Mouse (Mus musculus) limb, embryonic 15.5 days (tissue): ENCODE data around the gene Fez2. TPM values are rescaled to one million over a fixed set of nuclear protein-coding genes. Genes with fewer than 3 reads are reported as not detected.

Experiments used
- ATAC-seq: fragments of 200-750 bp; cut with Nextera tagmentation; 2 replicates; pipeline ENCODE4 v1.8.0; 2017; ENCODE audit warnings: low read depth, moderate TSS enrichment; ENCODE audit not compliant: insufficient number of reproducible peaks, low FRiP score, low TSS enrichment
- H3K27ac ChIP-seq: fragments of 300-500 bp; sonication (generic); 2 replicates; pipeline ENCODE4 v1.5.1; 2015; ENCODE audit warnings: moderate library complexity, mild to moderate bottlenecking, inconsistent platforms
- H3K27me3 ChIP-seq: fragments of 300-500 bp; sonication (generic); 2 replicates; pipeline ENCODE4 v1.6.1; 2015; ENCODE audit warnings: inconsistent platforms
- H3K36me3 ChIP-seq: fragments of 300-500 bp; sonication (generic); 2 replicates; pipeline ENCODE4 v1.6.1; 2015; ENCODE audit warnings: inconsistent platforms
- H3K4me1 ChIP-seq: fragments of 300-500 bp; sonication (generic); 2 replicates; pipeline ENCODE4 v1.6.1; 2015; ENCODE audit warnings: inconsistent platforms
- H3K4me2 ChIP-seq: fragments of 300-500 bp; sonication (generic); 2 replicates; pipeline ENCODE4 v1.6.1; 2015; ENCODE audit warnings: mild to moderate bottlenecking, inconsistent platforms
- H3K4me3 ChIP-seq: fragments of 300-500 bp; sonication (generic); 2 replicates; pipeline ENCODE4 v1.5.1; 2015; ENCODE audit warnings: mild to moderate bottlenecking, inconsistent platforms
- H3K9ac ChIP-seq: fragments of 300-500 bp; sonication (generic); 2 replicates; pipeline ENCODE4 v1.6.1; 2015; ENCODE audit warnings: inconsistent platforms
- H3K9me3 ChIP-seq: fragments of 300-500 bp; sonication (generic); 2 replicates; pipeline ENCODE4 v1.6.1; 2016; ENCODE audit warnings: inconsistent platforms
- WGBS: fragments of 180-500 bp; shearing (Covaris S2); methylation state at CpG from one replicate; pipeline ENCODE4 v1.1.7; 2015; 5-methylcytosine and 5-hydroxymethylcytosine counted together
- polyA plus RNA-seq: library from polyadenylated mRNA; unstranded; fragments of >200 nt; fragmentation: Nextera tagmentation; extraction: Ambion mirVana; gene quantifications from 2 replicates; pipeline ENCODE4 v1.2.1, GENCODE M21; 2015

The Fez2 gene
- 38.7 and 41.7 TPM in 2 replicates for polyA plus RNA-seq

GRCm38 (mm10) chr17:78417381-78418281 lies at the start of gene Fez2:
TSS of gene Fez2 (minus strand) at chr17:78418152.
- peak within 1 kb of the TSS; percentile 68 for H3K4me2 ChIP-seq
- H3K27me3 ChIP-seq: no peaks in the 10 kb centered on the region
- peak within 1 kb of the TSS; percentile 88 for H3K9ac ChIP-seq
- peak within 1 kb of the TSS; percentile 97 for H3K27ac ChIP-seq
- WGBS: under 1% methylated on average over 64 of the region's 67 CpGs
- no peaks in the 10 kb centered on the region for H3K36me3 ChIP-seq
- H3K4me3 ChIP-seq: peak within 1 kb of the TSS; percentile 93
- ATAC-seq: peak; percentile 91
- H3K4me1 ChIP-seq: peaks cover 10% of the 10 kb centered on the region; the same call in 1 of the 2 replicates
- no peaks in the 10 kb centered on the region for H3K9me3 ChIP-seq

- WGBS: 75% methylated on average over 8 of the region's 8 CpGs
- H3K9me3 ChIP-seq: no peaks in the 10 kb centered on the region
- H3K4me2 ChIP-seq: no peak overlapping the region
- H3K9ac ChIP-seq: no peak overlapping the region
- H3K4me3 ChIP-seq: no peak overlapping the region
- H3K4me1 ChIP-seq: no peaks in the 10 kb centered on the region
- no peaks in the 10 kb centered on the region for H3K36me3 ChIP-seq
- H3K27ac ChIP-seq: no peak overlapping the region
- ATAC-seq: no peak
- H3K27me3 ChIP-seq: no peaks in the 10 kb centered on the region
Observed at GRCm38 (mm10) chr17:78465500-78465899, 47.5 kb upstream of the Fez2 start.

- H3K27ac ChIP-seq: no peak overlapping the region
- no peak for ATAC-seq
- no peak overlapping the region for H3K4me3 ChIP-seq
- no peak overlapping the region for H3K4me2 ChIP-seq
- WGBS: 89% methylated on average over 3 of the region's 3 CpGs
- no peaks in the 10 kb centered on the region for H3K4me1 ChIP-seq
- H3K9me3 ChIP-seq: no peaks in the 10 kb centered on the region
- no peaks in the 10 kb centered on the region for H3K36me3 ChIP-seq
- H3K9ac ChIP-seq: no peak overlapping the region
- H3K27me3 ChIP-seq: no peaks in the 10 kb centered on the region
Observed at GRCm38 (mm10) chr17:78465071-78465470, 47.1 kb upstream of the Fez2 start.

GRCm38 (mm10) chr17:78460140-78460539 lies 42.2 kb upstream of the Fez2 start:
- Histone ChIP-seq H3K27me3 (no peaks in the 10 kb centered on the region), H3K4me3 (no peak overlapping the region), H3K36me3 (no peaks in the 10 kb centered on the region), H3K9me3 (no peaks in the 10 kb centered on the region), H3K9ac (no peak overlapping the region), H3K27ac (no peak overlapping the region), H3K4me1 (no peaks in the 10 kb centered on the region), H3K4me2 (no peak overlapping the region)
- no peak for ATAC-seq
- 80% methylated on average over 8 of the region's 8 CpGs for WGBS

GRCm38 (mm10) chr17:78455556-78455955 lies 37.6 kb upstream of the Fez2 start:
- Histone ChIP-seq H3K4me1 (no peaks in the 10 kb centered on the region), H3K36me3 (no peaks in the 10 kb centered on the region), H3K9me3 (no peaks in the 10 kb centered on the region), H3K4me2 (no peak overlapping the region), H3K4me3 (no peak overlapping the region), H3K27ac (no peak overlapping the region), H3K27me3 (no peaks in the 10 kb centered on the region), H3K9ac (no peak overlapping the region)
- 70% methylated on average over 9 of the region's 9 CpGs for WGBS
- ATAC-seq: no peak

- ATAC-seq: no peak
- WGBS: 34% methylated on average over 11 of the region's 11 CpGs
- H3K27me3 ChIP-seq: no peaks in the 10 kb centered on the region
- no peaks in the 10 kb centered on the region for H3K4me1 ChIP-seq
- H3K9ac ChIP-seq: no peak overlapping the region
- no peaks in the 10 kb centered on the region for H3K36me3 ChIP-seq
- no peak overlapping the region for H3K27ac ChIP-seq
- H3K4me3 ChIP-seq: no peak overlapping the region
- H3K4me2 ChIP-seq: no peak overlapping the region
- H3K9me3 ChIP-seq: no peaks in the 10 kb centered on the region
Observed at GRCm38 (mm10) chr17:78455114-78455513, 37.2 kb upstream of the Fez2 start.

GRCm38 (mm10) chr17:78454189-78454977 lies 36.4 kb upstream of the Fez2 start:
- Histone ChIP-seq H3K4me1 (no peaks in the 10 kb centered on the region), H3K36me3 (no peaks in the 10 kb centered on the region), H3K9ac (no peak overlapping the region), H3K4me2 (0 out of 2 replicates have a peak overlapping the region, but pooled peaks have one; percentile 17), H3K27me3 (no peaks in the 10 kb centered on the region), H3K27ac (0 out of 2 replicates have a peak overlapping the region, but pooled peaks have one; percentile 17), H3K9me3 (no peaks in the 10 kb centered on the region), H3K4me3 (no peak overlapping the region)
- WGBS: 56% methylated on average over 21 of the region's 21 CpGs
- ATAC-seq: no peak

GRCm38 (mm10) chr17:78453529-78453928 lies 35.6 kb upstream of the Fez2 start:
- H3K4me1 ChIP-seq: no peaks in the 10 kb centered on the region
- H3K4me2 ChIP-seq: no peak overlapping the region
- H3K27ac ChIP-seq: no peak overlapping the region
- no peak overlapping the region for H3K9ac ChIP-seq
- H3K36me3 ChIP-seq: no peaks in the 10 kb centered on the region
- no peaks in the 10 kb centered on the region for H3K9me3 ChIP-seq
- no peak overlapping the region for H3K4me3 ChIP-seq
- ATAC-seq: no peak
- 83% methylated on average over 5 of the region's 5 CpGs for WGBS
- no peaks in the 10 kb centered on the region for H3K27me3 ChIP-seq

GRCm38 (mm10) chr17:78451886-78452285 lies 33.9 kb upstream of the Fez2 start:
- no peak for ATAC-seq
- Histone ChIP-seq H3K9ac (no peak overlapping the region), H3K36me3 (no peaks in the 10 kb centered on the region), H3K4me1 (no peaks in the 10 kb centered on the region), H3K9me3 (no peaks in the 10 kb centered on the region), H3K4me2 (no peak overlapping the region), H3K4me3 (no peak overlapping the region), H3K27ac (no peak overlapping the region), H3K27me3 (no peaks in the 10 kb centered on the region)
- 66% methylated on average over 6 of the region's 6 CpGs for WGBS

- Histone ChIP-seq H3K9me3 (no peaks in the 10 kb centered on the region), H3K27me3 (no peaks in the 10 kb centered on the region), H3K36me3 (no peaks in the 10 kb centered on the region), H3K4me1 (no peaks in the 10 kb centered on the region), H3K27ac (no peak overlapping the region), H3K9ac (no peak overlapping the region), H3K4me2 (no peak overlapping the region), H3K4me3 (no peak overlapping the region)
- WGBS: 61% methylated on average over 7 of the region's 7 CpGs
- no peak for ATAC-seq
Observed at GRCm38 (mm10) chr17:78451332-78451793, 33.4 kb upstream of the Fez2 start.

- H3K4me2 ChIP-seq: no peak overlapping the region
- no peak for ATAC-seq
- H3K4me3 ChIP-seq: no peak overlapping the region
- no peaks in the 10 kb centered on the region for H3K36me3 ChIP-seq
- H3K27me3 ChIP-seq: no peaks in the 10 kb centered on the region
- WGBS: 51% methylated on average over 13 of the region's 13 CpGs
- no peaks in the 10 kb centered on the region for H3K4me1 ChIP-seq
- no peak overlapping the region for H3K27ac ChIP-seq
- H3K9ac ChIP-seq: no peak overlapping the region
- H3K9me3 ChIP-seq: no peaks in the 10 kb centered on the region
Observed at GRCm38 (mm10) chr17:78449635-78450197, 31.8 kb upstream of the Fez2 start.
